Mouse (Mus musculus): ENCODE results near the gene Il23r. TPM values are rescaled to one million over a fixed set of nuclear protein-coding genes. Genes with fewer than 3 reads are reported as not detected.

Gene Il23r
- polyA plus RNA-seq, 1 experiment from 2014 or later, result not detected

DNA sequence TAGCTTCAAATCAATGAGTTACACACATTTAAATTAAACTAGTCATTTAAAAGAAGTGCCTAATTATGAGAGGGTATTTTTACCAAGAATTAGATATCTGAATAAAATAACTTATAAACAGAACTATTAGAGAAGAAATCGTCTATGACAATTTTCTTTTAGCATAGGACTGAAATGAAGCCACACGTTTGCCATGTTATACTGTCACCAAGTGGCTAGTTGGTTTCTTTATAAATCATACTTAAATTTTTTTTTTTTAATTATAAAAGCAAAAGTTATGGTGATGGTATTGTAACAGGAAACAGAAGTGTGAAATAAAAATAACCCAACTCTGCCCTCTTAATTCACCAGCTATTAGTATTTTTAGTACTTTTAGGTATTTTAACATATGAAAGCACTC lies 55.4 kb downstream of the Il23r start:
- Histone ChIP-seq H3K9me3 (ENCODE audit: control insufficient read depth, low read length) (no peaks in the 10 kb centered on the region), H3K4me1 (ENCODE audit: control insufficient read depth, insufficient read depth, low read depth, low read length) (no peaks in the 10 kb centered on the region), H3K27me3 (replicated peaks; ENCODE audit: control insufficient read depth, insufficient read depth, low read length) (no peaks in the 10 kb centered on the region), H3K27ac (ENCODE audit: low read depth, low read length) (no peak overlapping the region), H3K9ac (ENCODE audit: low read depth, low read length) (no peak overlapping the region), H3K36me3 (ENCODE audit: control insufficient read depth, insufficient read depth, low read length) (no peaks in the 10 kb centered on the region), H3K4me3 (ENCODE audit: low read length) (no peak overlapping the region), H3K4me2 (ENCODE audit: low read length) (no peak overlapping the region)
- WGBS, result 91% methylated on average over 2 of the region's 2 CpGs
- ATAC-seq, result no peak

GRCm38 (mm10) chr6:67435711-67436110 lies 55.9 kb downstream of the Il23r start:
- H3K4me1 ChIP-seq (ENCODE audit: control insufficient read depth, insufficient read depth, low read depth, low read length), result no peaks in the 10 kb centered on the region
- no peak overlapping the region for H3K4me3 ChIP-seq (ENCODE audit: low read length)
- WGBS, result 95% methylated on average over 1 of the region's 1 CpGs
- H3K4me2 ChIP-seq (ENCODE audit: low read length), result no peak overlapping the region
- no peak for ATAC-seq
- H3K9me3 ChIP-seq (ENCODE audit: control insufficient read depth, low read length), result no peaks in the 10 kb centered on the region
- no peak overlapping the region for H3K9ac ChIP-seq (ENCODE audit: low read depth, low read length)
- no peaks in the 10 kb centered on the region for H3K36me3 ChIP-seq (ENCODE audit: control insufficient read depth, insufficient read depth, low read length)
- no peaks in the 10 kb centered on the region for H3K27me3 ChIP-seq (replicated peaks; ENCODE audit: control insufficient read depth, insufficient read depth, low read length)
- no peak overlapping the region for H3K27ac ChIP-seq (ENCODE audit: low read depth, low read length)

DNA sequence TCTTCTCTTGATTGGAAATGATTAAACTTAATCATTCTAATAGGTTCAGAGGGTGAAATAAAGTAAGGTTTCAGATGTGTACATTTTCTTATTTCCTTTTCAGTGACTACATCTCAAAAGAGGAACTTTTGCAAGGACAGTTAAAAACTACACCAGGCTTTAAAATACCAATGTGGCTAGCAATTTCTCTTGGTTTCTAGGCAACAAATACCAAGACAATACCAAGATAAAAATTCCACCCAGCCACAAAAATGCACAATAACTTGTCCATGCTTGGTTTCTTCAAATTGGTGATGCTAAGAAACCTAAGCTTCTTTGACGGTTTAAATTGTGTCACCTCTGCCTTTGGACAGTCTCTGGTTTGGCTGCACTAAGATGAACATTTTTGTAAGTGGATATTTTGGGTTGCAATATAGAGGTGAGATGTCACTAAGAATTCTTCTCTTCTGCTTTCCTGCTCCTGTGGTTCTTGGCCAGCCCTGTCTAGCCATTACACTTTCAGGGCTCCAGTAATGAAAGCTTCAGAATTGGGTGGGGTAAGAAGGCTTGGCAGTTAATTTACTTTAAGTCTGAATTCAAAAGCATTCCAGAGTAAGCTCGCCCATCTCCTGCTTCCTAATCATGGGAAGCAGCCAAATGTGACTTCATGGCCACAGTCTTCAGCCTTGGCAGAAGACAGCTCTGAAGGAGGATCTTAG lies 56.8 kb downstream of the Il23r start:
- Histone ChIP-seq H3K4me1 (ENCODE audit: control insufficient read depth, insufficient read depth, low read depth, low read length) (no peaks in the 10 kb centered on the region), H3K9ac (ENCODE audit: low read depth, low read length) (no peak overlapping the region), H3K9me3 (ENCODE audit: control insufficient read depth, low read length) (no peaks in the 10 kb centered on the region), H3K27me3 (replicated peaks; ENCODE audit: control insufficient read depth, insufficient read depth, low read length) (no peaks in the 10 kb centered on the region), H3K27ac (ENCODE audit: low read depth, low read length) (no peak overlapping the region), H3K36me3 (ENCODE audit: control insufficient read depth, insufficient read depth, low read length) (no peaks in the 10 kb centered on the region), H3K4me3 (ENCODE audit: low read length) (no peak overlapping the region), H3K4me2 (ENCODE audit: low read length) (no peak overlapping the region)
- ATAC-seq, result peak; percentile 34; the same call in 1 of the 2 replicates
- WGBS, result 52% methylated on average over 2 of the region's 2 CpGs

DNA sequence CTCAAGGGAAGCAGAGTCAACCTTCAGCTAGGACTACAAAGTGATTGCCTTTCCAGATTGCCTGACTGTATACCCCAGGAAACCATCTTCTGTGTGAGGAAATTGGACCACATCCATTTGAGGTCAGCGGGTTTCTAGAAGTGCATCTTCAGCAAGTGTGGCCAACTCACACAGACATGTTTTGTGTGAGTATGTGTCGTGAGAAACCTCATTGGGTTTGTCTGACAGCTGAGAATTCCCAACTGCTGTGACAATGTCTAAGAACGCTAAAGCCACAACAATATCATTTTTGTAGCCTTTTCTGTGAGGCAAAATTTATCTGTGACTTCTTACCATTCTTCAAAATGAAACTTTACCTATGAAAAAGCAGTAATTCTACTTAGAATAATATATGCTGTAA lies 59.8 kb downstream of the Il23r start:
- Histone ChIP-seq H3K9ac (ENCODE audit: low read depth, low read length) (no peak overlapping the region), H3K4me3 (ENCODE audit: low read length) (no peak overlapping the region), H3K36me3 (ENCODE audit: control insufficient read depth, insufficient read depth, low read length) (no peaks in the 10 kb centered on the region), H3K4me2 (ENCODE audit: low read length) (no peak overlapping the region), H3K9me3 (ENCODE audit: control insufficient read depth, low read length) (no peaks in the 10 kb centered on the region), H3K27ac (ENCODE audit: low read depth, low read length) (no peak overlapping the region), H3K4me1 (ENCODE audit: control insufficient read depth, insufficient read depth, low read depth, low read length) (no peaks in the 10 kb centered on the region), H3K27me3 (replicated peaks; ENCODE audit: control insufficient read depth, insufficient read depth, low read length) (no peaks in the 10 kb centered on the region)
- 68% methylated on average over 3 of the region's 3 CpGs for WGBS
- ATAC-seq, result no peak

- H3K9me3 ChIP-seq (ENCODE audit: control insufficient read depth, low read length), result no peaks in the 10 kb centered on the region
- no peak overlapping the region for H3K4me3 ChIP-seq (ENCODE audit: low read length)
- WGBS, result 52% methylated on average over 5 of the region's 5 CpGs
- no peaks in the 10 kb centered on the region for H3K4me1 ChIP-seq (ENCODE audit: control insufficient read depth, insufficient read depth, low read depth, low read length)
- H3K27ac ChIP-seq (ENCODE audit: low read depth, low read length), result no peak overlapping the region
- no peaks in the 10 kb centered on the region for H3K27me3 ChIP-seq (replicated peaks; ENCODE audit: control insufficient read depth, insufficient read depth, low read length)
- no peak for ATAC-seq
- H3K36me3 ChIP-seq (ENCODE audit: control insufficient read depth, insufficient read depth, low read length), result no peaks in the 10 kb centered on the region
- no peak overlapping the region for H3K4me2 ChIP-seq (ENCODE audit: low read length)
- no peak overlapping the region for H3K9ac ChIP-seq (ENCODE audit: low read depth, low read length)
Measured at GRCm38 (mm10) chr6:67421761-67422160, 69.9 kb downstream of the Il23r start.

DNA sequence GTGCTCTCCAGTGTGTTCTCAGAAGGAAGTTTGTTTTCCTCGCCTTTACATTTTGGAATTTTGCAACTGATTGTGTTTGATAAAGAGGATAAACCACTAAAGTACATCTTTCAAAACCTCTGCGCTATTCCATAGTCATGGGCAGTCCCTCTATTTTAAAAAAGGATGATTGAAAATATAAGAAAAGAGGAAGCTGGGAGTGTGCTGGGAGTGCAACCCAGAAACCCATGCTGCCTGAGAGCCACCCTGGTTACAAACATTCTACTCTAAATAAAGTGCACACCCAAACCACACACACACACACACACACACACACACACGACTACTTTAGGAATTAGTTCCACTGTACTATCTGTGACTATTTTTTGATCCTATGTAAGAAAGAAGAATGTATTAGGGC lies 75.1 kb downstream of the Il23r start:
- WGBS, result 90% methylated on average over 3 of the region's 3 CpGs

GRCm38 (mm10) chr6:67415276-67415675 lies 76.4 kb downstream of the Il23r start:
- Histone ChIP-seq H3K27me3 (replicated peaks; ENCODE audit: control insufficient read depth, insufficient read depth, low read length) (no peaks in the 10 kb centered on the region), H3K4me1 (ENCODE audit: control insufficient read depth, insufficient read depth, low read depth, low read length) (no peaks in the 10 kb centered on the region), H3K4me2 (ENCODE audit: low read length) (no peak overlapping the region), H3K4me3 (ENCODE audit: low read length) (no peak overlapping the region), H3K27ac (ENCODE audit: low read depth, low read length) (no peak overlapping the region), H3K9ac (ENCODE audit: low read depth, low read length) (no peak overlapping the region), H3K36me3 (ENCODE audit: control insufficient read depth, insufficient read depth, low read length) (no peaks in the 10 kb centered on the region), H3K9me3 (ENCODE audit: control insufficient read depth, low read length) (no peaks in the 10 kb centered on the region)
- no peak for ATAC-seq
- WGBS, result 91% methylated on average over 5 of the region's 5 CpGs

More for the DNA sequence above, 75.1 kb downstream of the Il23r start:
- Histone ChIP-seq H3K9me3 (ENCODE audit: control insufficient read depth, low read length) (no peaks in the 10 kb centered on the region), H3K9ac (ENCODE audit: low read depth, low read length) (no peak overlapping the region), H3K4me1 (ENCODE audit: control insufficient read depth, insufficient read depth, low read depth, low read length) (no peaks in the 10 kb centered on the region), H3K4me3 (ENCODE audit: low read length) (no peak overlapping the region), H3K4me2 (ENCODE audit: low read length) (no peak overlapping the region), H3K36me3 (ENCODE audit: control insufficient read depth, insufficient read depth, low read length) (no peaks in the 10 kb centered on the region), H3K27ac (ENCODE audit: low read depth, low read length) (no peak overlapping the region), H3K27me3 (replicated peaks; ENCODE audit: control insufficient read depth, insufficient read depth, low read length) (no peaks in the 10 kb centered on the region)
- ATAC-seq, result no peak

DNA sequence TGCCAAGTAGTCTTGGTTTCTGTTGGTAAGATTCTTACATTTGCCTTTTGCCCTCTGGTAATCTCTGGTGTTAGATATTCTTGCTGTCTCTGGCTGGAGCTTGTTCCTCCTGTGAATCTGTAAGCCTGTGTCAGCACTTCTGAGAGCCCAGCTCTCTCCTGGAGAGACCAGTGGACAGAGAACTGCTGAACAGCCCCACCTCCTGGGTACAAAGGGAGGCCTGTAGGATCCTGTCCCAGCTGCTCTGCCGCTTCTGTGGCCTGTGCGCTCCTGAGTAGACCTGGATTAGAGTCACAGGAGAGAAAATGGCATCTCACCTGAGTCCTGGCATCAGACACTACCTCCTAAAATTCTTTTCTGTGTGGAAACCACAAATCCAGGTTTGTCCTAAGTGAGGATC lies 78.3 kb downstream of the Il23r start:
- Histone ChIP-seq H3K9ac (ENCODE audit: low read depth, low read length) (no peak overlapping the region), H3K4me1 (ENCODE audit: control insufficient read depth, insufficient read depth, low read depth, low read length) (no peaks in the 10 kb centered on the region), H3K27me3 (replicated peaks; ENCODE audit: control insufficient read depth, insufficient read depth, low read length) (no peaks in the 10 kb centered on the region), H3K36me3 (ENCODE audit: control insufficient read depth, insufficient read depth, low read length) (no peaks in the 10 kb centered on the region), H3K4me3 (ENCODE audit: low read length) (no peak overlapping the region), H3K9me3 (ENCODE audit: control insufficient read depth, low read length) (no peaks in the 10 kb centered on the region), H3K27ac (ENCODE audit: low read depth, low read length) (no peak overlapping the region), H3K4me2 (ENCODE audit: low read length) (no peak overlapping the region)
- WGBS, result 73% methylated on average over 2 of the region's 2 CpGs
- ATAC-seq, result no peak

DNA sequence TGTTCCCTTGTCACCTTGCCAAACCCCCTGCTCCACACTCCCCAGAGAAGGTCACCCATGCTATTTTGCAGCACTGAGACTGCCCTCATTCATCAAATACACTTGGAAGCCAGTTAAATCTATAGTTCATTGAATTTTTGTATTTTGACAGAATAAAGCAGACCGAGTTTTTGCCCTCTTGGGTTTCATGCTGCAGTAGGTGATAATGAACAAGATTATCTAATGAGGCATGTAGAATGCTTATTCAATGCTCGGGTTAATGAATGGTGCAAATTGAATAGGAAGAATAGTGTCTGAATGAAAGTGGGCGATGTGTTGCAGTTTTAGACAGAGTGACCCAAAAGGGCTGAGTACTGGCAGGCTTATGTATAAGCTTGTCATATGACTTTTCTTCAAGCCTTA lies 86.4 kb downstream of the Il23r start:
- Histone ChIP-seq H3K9ac (ENCODE audit: low read depth, low read length) (no peak overlapping the region), H3K36me3 (ENCODE audit: control insufficient read depth, insufficient read depth, low read length) (no peaks in the 10 kb centered on the region), H3K27me3 (replicated peaks; ENCODE audit: control insufficient read depth, insufficient read depth, low read length) (no peaks in the 10 kb centered on the region), H3K4me3 (ENCODE audit: low read length) (no peak overlapping the region), H3K27ac (ENCODE audit: low read depth, low read length) (no peak overlapping the region), H3K4me2 (ENCODE audit: low read length) (no peak overlapping the region), H3K4me1 (ENCODE audit: control insufficient read depth, insufficient read depth, low read depth, low read length) (0 out of 2 replicates have a peak, but pooled peaks cover 3% of the 10 kb centered on the region), H3K9me3 (ENCODE audit: control insufficient read depth, low read length) (no peaks in the 10 kb centered on the region)
- 28% methylated on average over 3 of the region's 3 CpGs for WGBS
- peak; percentile 61; the same call in 1 of the 2 replicates for ATAC-seq

Measured in hindbrain, embryonic 16.5 days (tissue).